ENCODE assay signal across 7 mouse cellular contexts in genomic region chr16:37684259-37684633, GRCm38 (mm10). TPM values are rescaled to one million over a fixed set of nuclear protein-coding genes. Genes with fewer than 3 reads are reported as not detected.
DNase-seq lines count a peak whose midpoint lies in the region.

No protein-coding gene starts in this region.

- H3K36me3 ChIP-seq in midbrain, embryonic 10.5 days = no peaks in the 10 kb centered on the region

- H3K4me3 ChIP-seq in midbrain, embryonic 10.5 days = peak overlapping the region; percentile 48

- DNase-seq in urinary bladder, postnatal 14 days (ENCODE audit: low spot score) = peak; percentile 29
- DNase-seq in urinary bladder, adult 18-20 months (ENCODE audit: low spot score in 2 of 2) = no peak
- peak; percentile 55 for DNase-seq in heart, adult 8-10 months (ENCODE audit: low spot score)
- peak; percentile 49 to 54 for DNase-seq in kidney, postnatal 36 days
- no peak for DNase-seq in midbrain, embryonic 10.5 days (ENCODE audit: low spot score)
- no peak for DNase-seq in spleen, postnatal 4 days (ENCODE audit: low spot score in 2 of 2)
- DNase-seq in yolk sac, embryonic 10.5 days (ENCODE audit: low spot score) = no peak

- H3K27ac ChIP-seq in midbrain, embryonic 10.5 days (replicated peaks) = peak overlapping the region; percentile 95

- no peaks in the 10 kb centered on the region for H3K9me3 ChIP-seq in midbrain, embryonic 10.5 days (replicated peaks)

- peaks cover 62% of the 10 kb centered on the region for H3K4me1 ChIP-seq in midbrain, embryonic 10.5 days

- no peaks in the 10 kb centered on the region for H3K27me3 ChIP-seq in midbrain, embryonic 10.5 days (ENCODE audit: low read depth, poor library complexity, severe bottlenecking)

- WGBS in midbrain, embryonic 10.5 days = 18% methylated on average over 8 of the region's 8 CpGs

RNA-seq across cellular contexts. Expression of gene Ndufb4, which starts 30.0 kb away (rescaled TPM):
- total RNA-seq in heart, adult 8-10 months (2022) = 100 to 1,000 TPM; 162 to 263 (median 197) TPM
- 46.2 and 50.9 TPM in 2 replicates for polyA plus RNA-seq in midbrain, embryonic 10.5 days (2016; fragmentation: Nextera tagmentation; extraction: Ambion mirVana)

Comparison
In these comparisons a context has a peak if more than half of its experiments do, and no peak if none do; other contexts are left out.
1. DNase-seq: peak in urinary bladder, postnatal 14 days (single experiment), heart, adult 8-10 months (single experiment) and kidney, postnatal 36 days (2 of 2); none in urinary bladder, adult 18-20 months (0 of 2), midbrain, embryonic 10.5 days (single experiment), spleen, postnatal 4 days (0 of 2) and yolk sac, embryonic 10.5 days (single experiment).